Comparison of ENCODE assay signal across 26 mouse cellular contexts in the genomic region with DNA sequence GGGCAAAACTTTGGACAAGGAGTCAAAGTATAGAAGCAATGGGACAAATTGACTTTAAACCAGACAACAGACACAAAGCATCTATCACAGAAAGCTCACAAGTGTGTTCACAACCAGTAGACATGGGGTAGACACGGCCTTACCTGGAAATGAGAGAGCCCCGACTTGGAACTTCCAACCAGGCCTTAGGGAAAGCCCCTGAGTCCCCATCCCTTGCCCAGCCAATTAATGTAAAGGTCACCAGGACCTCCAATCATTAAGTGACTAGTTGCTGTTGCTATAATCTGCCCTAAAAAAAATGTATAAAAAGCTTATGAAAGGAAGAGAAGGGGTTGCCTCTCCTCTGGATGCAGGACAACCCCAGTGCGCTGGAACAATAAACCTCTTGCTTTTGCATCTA.
"Had no signal": no experiment of that assay in that cellular context is flagged by ENCODE, and none has a peak within 500 bp of the region (broad histone marks: within the 10 kb centered on the region; RNA-seq: fewer than 3 reads in every experiment).

No protein-coding gene starts in this region.

- H3K4me1 ChIP-seq: heart, embryonic 12.5 days; hindbrain, embryonic 10.5 days; hindbrain, embryonic 12.5 days; intestine, embryonic 15.5 days; limb, embryonic 10.5 days; limb, embryonic 12.5 days; liver, embryonic 13.5 days; liver, embryonic 15.5 days had no signal

- H3K9me3 ChIP-seq: heart, embryonic 12.5 days; hindbrain, embryonic 10.5 days; hindbrain, embryonic 12.5 days; intestine, embryonic 15.5 days; limb, embryonic 10.5 days; limb, embryonic 12.5 days; liver, embryonic 13.5 days; liver, embryonic 15.5 days had no signal

- H3K36me3 ChIP-seq: heart, embryonic 12.5 days; hindbrain, embryonic 10.5 days; hindbrain, embryonic 12.5 days; intestine, embryonic 15.5 days; limb, embryonic 10.5 days; limb, embryonic 12.5 days; liver, embryonic 13.5 days; liver, embryonic 15.5 days had no signal

- H3K27me3 ChIP-seq: heart, embryonic 12.5 days; hindbrain, embryonic 12.5 days; intestine, embryonic 15.5 days; limb, embryonic 12.5 days; liver, embryonic 13.5 days; liver, embryonic 15.5 days had no signal

- H3K9ac ChIP-seq: heart, embryonic 12.5 days; hindbrain, embryonic 12.5 days; hindbrain, embryonic 14.5 days; intestine, embryonic 15.5 days; limb, embryonic 12.5 days; liver, embryonic 13.5 days; liver, embryonic 15.5 days had no signal

- ATAC-seq: hindbrain, embryonic 16.5 days; intestine, embryonic 15.5 days; intestine, postnatal 0 days had no signal

- H3K4me2 ChIP-seq: heart, embryonic 12.5 days; hindbrain, embryonic 12.5 days; hindbrain, embryonic 14.5 days; intestine, embryonic 15.5 days; limb, embryonic 12.5 days; liver, embryonic 11.5 days; liver, embryonic 13.5 days; liver, embryonic 15.5 days had no signal

- DNase-seq: gastrocnemius, adult 2 months; gastrocnemius, postnatal 10 days; gastrocnemius, postnatal 25 days; heart, adult 2 months; heart, postnatal 10 days; heart, postnatal 4 days; kidney, adult 18-20 months; kidney, adult 8-10 months; kidney, postnatal 10 days; kidney, postnatal 25 days; kidney, postnatal 4 days; liver; liver, embryonic 13.5 days had no signal

- H3K27ac ChIP-seq: gastrocnemius, adult 2 months; heart, adult 2 months; hindbrain, embryonic 10.5 days; hindbrain, embryonic 12.5 days; hindbrain, embryonic 14.5 days; intestine, embryonic 15.5 days; layer of hippocampus, adult 2 months; left cerebral cortex, adult 2 months; limb, embryonic 10.5 days; limb, embryonic 12.5 days; liver, embryonic 13.5 days; liver, embryonic 15.5 days had no signal

- H3K4me3 ChIP-seq: gastrocnemius, adult 2 months; heart, adult 2 months; heart, embryonic 12.5 days; hindbrain, embryonic 10.5 days; hindbrain, embryonic 12.5 days; intestine, embryonic 15.5 days; layer of hippocampus, adult 2 months; left cerebral cortex, adult 2 months; limb, embryonic 10.5 days; limb, embryonic 12.5 days; liver, embryonic 13.5 days; liver, embryonic 15.5 days had no signal
